Mouse (Mus musculus) olfactory bulb, adult 2 months (tissue): ENCODE measurements around the gene Hdac5.

Experiments used
- CTCF ChIP-seq: fragments of 200-500 bp; IDR thresholded peaks from 2 replicates; pipeline ENCODE4 v1.5.1; 2012; ENCODE audit warnings: low read depth, mild to moderate bottlenecking, low read length, moderate library complexity; ENCODE audit not compliant: insufficient read depth
- POLR2A ChIP-seq: fragments of 200-500 bp; IDR thresholded peaks from 2 replicates; pipeline ENCODE4 v1.6.1; 2012; ENCODE audit warnings: mild to moderate bottlenecking, low read depth, low read length, moderate library complexity; ENCODE audit not compliant: insufficient read depth

DNA sequence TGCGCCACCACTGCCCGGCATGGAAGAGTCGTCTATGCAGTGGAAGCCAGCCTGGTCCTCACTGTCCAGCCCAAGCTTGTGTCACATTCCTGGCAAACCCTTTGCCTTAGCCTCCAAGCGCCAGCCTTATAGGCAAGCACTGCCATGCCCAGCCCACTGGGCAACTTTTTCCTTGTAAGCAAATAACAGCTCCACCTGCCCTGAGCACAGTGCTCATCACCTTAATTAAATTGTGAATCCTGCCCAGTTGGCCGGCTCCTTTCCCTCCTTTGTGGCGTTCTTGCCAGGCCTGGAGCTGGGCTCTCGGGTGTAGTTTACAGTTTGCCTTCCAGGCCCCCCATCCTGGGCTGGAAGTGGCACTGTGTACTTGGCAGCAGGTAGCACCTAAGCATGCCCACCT lies 33.2 kb upstream of the Hdac5 start:
- no peak for TF ChIP-seq CTCF
- TF ChIP-seq POLR2A: no peak
